Mouse (Mus musculus): ENCODE measurements around the gene Nhsl2.
"Not testable (repeated sequence)": the region's sequence is repeated elsewhere in the genome, so short reads cannot be mapped to it uniquely, and the experiment has no call there.

The Nhsl2 gene

GRCm38 (mm10) chrX:101849281-101849821 is at the start of gene Nhsl2:
Gene Nhsl2, plus strand, starts transcription at chrX:101849385.
- CTCF ChIA-PET = no interaction called here

GRCm38 (mm10) chrX:101805512-101805911 is 43.7 kb upstream of the Nhsl2 start:
- CTCF ChIA-PET = no interaction called here

- CTCF ChIA-PET = no interaction called here
Observed at GRCm38 (mm10) chrX:101811750-101812149, 37.4 kb upstream of the Nhsl2 start.

- CTCF ChIA-PET = no interaction called here
Observed at GRCm38 (mm10) chrX:101819163-101819562, 30.0 kb upstream of the Nhsl2 start.

- CTCF ChIA-PET = not testable (repeated sequence)
Observed at GRCm38 (mm10) chrX:101819980-101820379, 29.2 kb upstream of the Nhsl2 start.

GRCm38 (mm10) chrX:101847191-101847795 is 1.9 kb upstream of the Nhsl2 start:
- CTCF ChIA-PET = no interaction called here

- CTCF ChIA-PET = no interaction called here
Observed at GRCm38 (mm10) chrX:101849901-101850551, 841 bp downstream of the Nhsl2 start.

- CTCF ChIA-PET = no interaction called here
Observed at GRCm38 (mm10) chrX:101851566-101852354, 2.6 kb downstream of the Nhsl2 start.

- CTCF ChIA-PET = no interaction called here
Observed at GRCm38 (mm10) chrX:101863666-101864378, 14.6 kb downstream of the Nhsl2 start.

GRCm38 (mm10) chrX:101864788-101865187 is 15.6 kb downstream of the Nhsl2 start:
- CTCF ChIA-PET = no interaction called here

GRCm38 (mm10) chrX:101874147-101874546 is 25.0 kb downstream of the Nhsl2 start:
- CTCF ChIA-PET = no interaction called here

- CTCF ChIA-PET = no interaction called here
Observed at GRCm38 (mm10) chrX:101874901-101875300, 25.7 kb downstream of the Nhsl2 start.

- CTCF ChIA-PET = interaction anchor here (0.6 kb wide), 1 partner anchor 39 kb away, joined by 8 read pairs; no protein-coding TSS in a partner anchor
Observed at GRCm38 (mm10) chrX:101876136-101876535, 27.0 kb downstream of the Nhsl2 start.

GRCm38 (mm10) chrX:101877840-101878239 is 28.7 kb downstream of the Nhsl2 start:
- CTCF ChIA-PET = no interaction called here

GRCm38 (mm10) chrX:101878546-101878945 is 29.4 kb downstream of the Nhsl2 start:
- CTCF ChIA-PET = no interaction called here

GRCm38 (mm10) chrX:101882141-101882751 is 33.1 kb downstream of the Nhsl2 start:
- CTCF ChIA-PET = no interaction called here

GRCm38 (mm10) chrX:101889384-101889783 is 40.2 kb downstream of the Nhsl2 start:
- CTCF ChIA-PET = interaction anchor here (0.7 kb wide), 1 partner anchor 28 kb away, joined by 10 read pairs; no protein-coding TSS in a partner anchor

GRCm38 (mm10) chrX:101889813-101890469 is 40.8 kb downstream of the Nhsl2 start:
- CTCF ChIA-PET = no interaction called here

- CTCF ChIA-PET = no interaction called here
Observed at GRCm38 (mm10) chrX:101893796-101894195, 44.6 kb downstream of the Nhsl2 start.

GRCm38 (mm10) chrX:101898341-101898740 is 49.2 kb downstream of the Nhsl2 start:
- CTCF ChIA-PET = no interaction called here
